Mouse (Mus musculus): ENCODE measurements at regions not wholly inside any gene's neighbourhood (a gene's known extent, or its start where the extent isn't known, plus 50 kb on each side); places are given as distances from the start of the nearest gene placed in this dataset.

DNA sequence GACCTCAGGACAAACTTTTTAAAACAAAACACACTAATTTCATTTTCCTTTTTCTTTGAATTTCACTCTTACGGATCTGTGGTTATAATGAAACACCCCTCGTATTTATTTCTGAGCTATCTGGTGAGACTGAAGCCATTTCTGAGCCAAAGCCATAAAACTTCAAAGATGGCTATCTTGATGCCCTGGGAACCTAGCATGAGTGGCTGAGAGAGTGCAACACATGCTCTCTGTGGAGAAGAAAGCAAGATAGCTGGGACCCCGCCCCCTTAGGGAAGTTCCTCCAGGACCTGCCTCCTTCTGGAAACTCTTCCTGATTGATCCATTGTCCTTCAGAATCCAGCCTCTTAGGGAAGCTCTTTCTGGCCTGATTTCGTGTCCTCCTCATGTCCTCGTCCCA, 57.6 kb upstream of the Myb start:
- DNase-seq (ENCODE audit: low read depth, low spot score) = peak; percentile 14

DNA sequence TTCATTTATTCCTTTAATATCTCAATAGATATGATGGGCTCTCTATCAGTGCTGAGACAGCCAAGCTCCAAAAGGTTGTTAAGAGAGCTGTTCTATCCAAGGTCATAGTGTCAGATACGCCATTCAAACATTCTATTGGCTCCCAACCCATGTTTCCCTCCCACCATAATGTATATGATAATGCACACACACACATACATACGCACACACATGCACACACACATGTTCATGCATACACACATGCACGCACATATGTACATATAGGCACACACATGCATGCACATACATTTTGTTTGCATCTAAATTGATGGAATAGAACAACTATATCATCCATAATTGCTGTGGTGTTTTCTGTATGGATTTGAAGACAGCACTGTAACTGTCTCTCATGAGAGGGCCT, 60.0 kb upstream of the Myb start:
- DNase-seq (ENCODE audit: low read depth, low spot score) = no peak

DNA sequence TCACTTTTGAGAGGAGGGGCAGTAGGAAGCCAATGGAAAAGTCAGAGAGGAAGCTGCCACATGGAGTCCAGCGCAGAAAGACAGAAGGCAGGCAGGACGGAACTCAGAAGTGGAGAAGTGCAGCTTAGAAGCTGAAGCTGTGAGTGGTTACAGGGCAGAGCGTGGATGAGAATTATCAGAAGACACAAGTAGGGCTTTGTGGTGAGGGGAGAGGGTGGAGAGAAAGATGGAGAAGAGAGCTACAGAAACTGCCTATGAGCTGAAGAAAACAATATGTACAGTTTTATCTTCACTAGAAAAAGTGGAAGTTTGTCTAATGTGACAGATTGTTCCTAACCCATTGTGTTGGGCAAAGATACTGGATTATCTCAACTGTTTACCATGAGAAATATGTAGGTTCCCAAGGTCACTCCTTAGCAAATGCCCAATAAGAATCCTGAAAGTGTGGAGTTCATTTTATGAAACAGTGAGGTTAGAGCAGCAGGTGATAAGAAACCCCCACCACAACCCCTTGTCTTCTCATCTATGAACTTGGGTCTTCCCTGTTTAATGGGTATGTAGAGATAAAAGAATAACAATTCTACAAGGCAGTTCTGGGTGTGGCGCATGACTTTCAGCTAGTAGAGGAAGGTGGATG, 60.6 kb upstream of the Myb start:
- no peak for DNase-seq (ENCODE audit: low read depth, low spot score)

DNA sequence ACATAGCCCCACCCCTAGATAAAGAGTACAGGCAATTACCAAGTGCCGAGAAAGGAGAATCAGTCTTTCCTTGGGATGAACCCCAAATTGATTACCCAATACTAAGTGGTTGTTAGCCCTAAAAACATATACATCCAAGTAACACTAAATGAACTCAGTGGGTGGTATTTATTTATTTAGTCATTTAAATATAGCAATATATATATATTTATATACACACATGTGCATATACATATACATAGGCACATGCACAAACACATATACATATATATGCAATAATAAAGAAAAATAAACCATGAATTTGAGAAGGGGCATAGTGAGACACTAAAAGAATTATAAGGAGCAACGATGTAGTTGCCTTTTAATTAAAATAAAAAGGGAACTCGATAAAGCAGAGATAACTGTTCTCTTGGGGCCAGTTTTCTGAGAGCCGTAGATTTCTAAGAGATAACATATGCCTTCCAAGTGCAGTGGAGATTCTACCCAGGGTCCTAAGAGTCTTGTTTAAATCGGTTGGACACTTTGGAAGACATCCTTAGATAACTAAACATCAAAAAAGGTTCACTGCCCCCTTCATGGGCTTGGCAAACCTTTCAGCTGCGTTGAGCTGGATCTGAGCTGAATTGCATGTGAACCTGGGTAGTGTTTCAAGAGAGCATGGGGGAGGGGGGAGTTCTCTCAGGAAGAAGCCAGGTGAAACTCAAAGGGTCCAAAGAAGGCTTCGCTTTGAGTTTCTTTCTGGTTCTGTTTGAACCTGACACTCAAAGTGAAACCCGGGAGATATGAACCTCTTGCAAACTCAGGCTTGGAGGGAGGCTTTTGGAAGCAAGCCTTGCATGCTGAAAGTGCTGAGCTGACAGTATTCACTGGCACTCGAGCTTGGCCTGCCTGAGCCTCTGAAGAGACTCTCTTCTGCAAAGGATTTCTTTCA, 61.6 kb upstream of the Myb start:
- no peak for DNase-seq (ENCODE audit: low read depth, low spot score)

DNA sequence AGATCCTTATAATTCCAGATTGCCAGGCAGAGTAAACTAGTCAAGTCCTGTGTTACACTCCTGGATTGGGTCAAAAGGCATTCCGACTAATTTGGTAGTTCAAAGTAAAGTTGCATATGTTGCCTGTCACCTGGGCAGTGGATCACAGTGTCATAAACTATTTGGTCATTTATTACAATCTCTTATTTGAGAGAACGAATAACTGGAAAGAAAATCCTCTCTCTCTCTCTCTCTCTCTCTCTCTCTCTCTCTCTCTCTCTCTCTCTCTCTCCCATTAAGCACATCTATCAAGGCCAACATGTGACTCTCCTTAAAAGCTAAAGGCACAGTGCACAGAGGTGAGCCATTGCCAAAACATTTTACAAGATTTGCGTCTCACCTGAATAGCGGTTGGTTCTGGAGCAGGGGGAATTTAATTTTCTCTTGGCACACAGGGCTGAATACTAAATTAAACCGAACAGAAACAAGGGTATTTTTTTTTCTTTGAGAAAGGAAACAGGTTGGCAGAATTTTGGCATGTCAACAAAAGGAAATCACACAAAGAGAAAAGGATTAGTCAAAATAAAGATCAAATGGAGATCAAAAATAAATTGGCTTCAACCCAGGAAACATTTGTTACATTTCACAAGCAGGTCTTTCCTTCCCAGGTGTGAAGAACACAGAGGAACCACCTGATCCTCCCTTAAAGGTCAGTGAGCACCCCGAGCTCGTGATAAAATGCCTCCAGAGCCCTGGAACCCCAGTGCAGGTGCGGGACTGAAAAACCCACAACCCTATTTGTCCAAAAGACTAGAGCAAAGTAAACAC, 62.5 kb upstream of the Myb start:
- no peak for DNase-seq (ENCODE audit: low read depth, low spot score)

DNA sequence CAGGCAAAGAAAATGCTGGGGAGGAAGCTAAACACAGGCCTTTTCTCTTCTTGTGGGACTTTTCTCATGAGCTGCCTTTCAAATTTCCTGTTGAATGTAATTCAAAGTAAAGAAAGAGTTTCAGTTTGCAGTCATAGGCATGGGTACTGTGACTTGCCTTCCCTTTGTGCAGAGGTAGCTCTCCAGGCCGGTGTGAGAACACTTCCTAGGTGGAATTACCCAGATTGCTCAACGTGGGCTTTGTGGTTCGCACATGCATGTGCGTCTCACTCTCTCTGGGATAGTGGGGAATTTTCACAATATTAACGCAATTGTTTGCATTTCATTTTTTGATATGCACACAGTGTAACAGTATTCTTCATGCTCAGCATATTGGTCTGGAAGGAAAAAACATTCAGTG, 63.4 kb upstream of the Myb start:
- no peak for DNase-seq (ENCODE audit: low read depth, low spot score)

DNA sequence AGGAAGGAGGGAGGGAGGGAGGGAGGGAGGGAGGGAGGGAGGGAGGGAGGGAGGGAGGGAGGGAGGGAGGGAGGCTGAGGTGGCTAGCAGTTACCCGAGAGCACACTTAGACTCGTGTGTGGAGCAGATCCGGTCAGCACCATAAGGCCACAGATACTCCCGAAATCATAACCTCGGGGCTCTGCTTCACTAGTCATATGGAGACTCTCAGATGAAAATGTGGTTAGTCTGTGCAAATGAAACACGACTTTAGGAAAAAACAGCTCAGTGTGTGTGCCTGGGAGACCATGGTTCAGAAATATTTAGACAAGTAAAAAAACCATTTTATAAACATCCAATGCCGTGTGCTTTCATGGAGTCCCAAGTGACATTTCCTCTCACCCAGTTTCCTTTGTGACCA, 65.4 kb upstream of the Myb start:
- no peak for DNase-seq (ENCODE audit: low read depth, low spot score)

DNA sequence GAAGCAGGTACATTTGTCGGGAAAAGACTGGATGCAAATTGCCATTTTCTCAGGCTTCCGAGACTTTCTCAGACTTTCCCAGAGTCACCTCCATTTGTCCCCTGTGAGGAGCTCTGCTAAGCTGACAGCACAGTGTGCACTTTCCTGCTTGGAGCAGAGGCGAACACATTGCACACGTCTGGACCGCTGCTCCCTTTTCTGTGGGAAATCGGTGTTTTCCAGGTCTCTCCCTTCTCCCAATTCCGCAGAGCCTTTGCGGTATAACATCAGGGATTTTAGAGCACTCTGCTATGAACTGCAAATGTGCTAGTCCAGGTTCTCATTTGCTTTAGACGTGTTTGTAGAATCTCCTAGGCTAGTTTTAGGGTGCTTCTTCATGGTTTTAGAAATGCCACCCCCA, 67.0 kb upstream of the Myb start:
- no peak for DNase-seq (ENCODE audit: low read depth, low spot score)

DNA sequence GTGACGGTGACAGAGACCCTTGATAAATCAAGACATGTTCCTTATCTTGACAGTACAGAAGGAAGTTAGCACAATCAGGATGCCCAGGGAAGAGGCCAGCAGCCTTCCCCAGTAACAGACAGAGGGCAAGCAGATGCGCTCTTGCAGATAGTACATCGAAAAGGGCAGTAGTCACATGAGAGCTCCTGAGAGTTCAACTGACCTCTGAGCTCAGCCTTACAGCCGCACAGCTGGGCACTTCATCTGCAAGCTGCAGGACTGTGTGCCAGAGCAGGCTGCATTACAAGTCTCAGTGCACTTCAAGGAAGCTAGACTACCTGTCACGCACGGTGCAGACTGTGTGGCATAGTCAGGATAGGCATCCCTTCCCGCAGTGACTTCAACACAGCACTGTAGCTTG, 67.2 kb upstream of the Hbs1l start:
- DNase-seq (ENCODE audit: low read depth, low spot score) = no peak

DNA sequence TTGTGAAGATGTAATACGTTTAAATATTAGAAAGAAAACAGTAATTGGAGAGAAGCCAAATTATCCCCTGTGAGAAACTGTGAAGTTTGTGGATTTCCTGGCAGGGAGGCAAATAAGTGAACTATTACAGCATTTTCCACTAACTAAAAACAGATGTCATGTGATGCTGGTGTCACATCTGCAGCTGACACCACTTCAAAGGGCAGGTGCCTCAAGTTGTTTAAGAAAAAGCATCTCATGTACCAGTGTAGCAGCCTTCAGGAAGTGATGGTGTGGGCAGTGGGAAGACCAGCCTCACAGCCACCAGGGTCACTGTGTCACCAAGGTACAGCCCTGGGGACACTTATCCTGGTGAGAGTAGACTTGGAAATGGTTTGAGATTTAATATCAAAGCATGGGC, 60.6 kb upstream of the Hbs1l start:
- DNase-seq (ENCODE audit: low read depth, low spot score) = no peak

DNA sequence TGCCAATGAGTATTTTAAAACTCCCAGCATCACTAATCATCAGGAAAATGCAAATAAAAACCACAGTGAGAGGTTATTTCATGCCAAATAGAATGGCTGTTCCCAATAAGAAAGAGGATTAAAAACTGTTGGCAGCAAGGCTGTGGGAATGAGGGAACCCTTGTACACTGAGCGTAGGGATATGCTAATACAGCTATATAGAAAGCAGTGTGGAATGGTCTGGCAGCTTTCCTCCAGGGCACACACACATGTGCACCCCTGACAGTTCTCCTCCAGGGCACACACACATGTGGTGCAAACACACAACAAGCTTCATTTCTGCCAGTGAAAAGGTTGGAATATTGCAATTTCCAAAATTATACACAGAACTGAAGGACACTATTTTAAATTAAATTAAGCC, 58.8 kb upstream of the Hbs1l start:
- no peak for DNase-seq (ENCODE audit: low read depth, low spot score)

DNA sequence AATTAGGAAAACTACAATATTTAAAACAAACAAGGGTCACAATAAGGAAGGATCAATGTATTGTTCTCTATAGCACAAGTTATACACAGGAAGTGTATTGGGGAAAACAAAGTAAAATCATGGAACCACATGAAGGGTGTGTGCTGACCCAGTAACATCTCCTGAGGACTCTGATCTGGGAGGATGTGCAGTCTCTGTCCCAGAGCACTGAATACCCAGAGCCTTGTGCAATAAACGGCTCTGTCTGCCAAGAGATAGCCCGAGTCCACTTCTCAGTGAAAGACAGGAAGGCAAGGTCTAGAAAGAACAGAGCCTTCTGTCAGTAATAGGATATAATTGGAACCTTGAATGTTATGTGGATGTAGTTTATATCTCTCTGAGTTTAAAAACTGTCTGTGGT, 56.3 kb upstream of the Hbs1l start:
- DNase-seq (ENCODE audit: low read depth, low spot score) = no peak

DNA sequence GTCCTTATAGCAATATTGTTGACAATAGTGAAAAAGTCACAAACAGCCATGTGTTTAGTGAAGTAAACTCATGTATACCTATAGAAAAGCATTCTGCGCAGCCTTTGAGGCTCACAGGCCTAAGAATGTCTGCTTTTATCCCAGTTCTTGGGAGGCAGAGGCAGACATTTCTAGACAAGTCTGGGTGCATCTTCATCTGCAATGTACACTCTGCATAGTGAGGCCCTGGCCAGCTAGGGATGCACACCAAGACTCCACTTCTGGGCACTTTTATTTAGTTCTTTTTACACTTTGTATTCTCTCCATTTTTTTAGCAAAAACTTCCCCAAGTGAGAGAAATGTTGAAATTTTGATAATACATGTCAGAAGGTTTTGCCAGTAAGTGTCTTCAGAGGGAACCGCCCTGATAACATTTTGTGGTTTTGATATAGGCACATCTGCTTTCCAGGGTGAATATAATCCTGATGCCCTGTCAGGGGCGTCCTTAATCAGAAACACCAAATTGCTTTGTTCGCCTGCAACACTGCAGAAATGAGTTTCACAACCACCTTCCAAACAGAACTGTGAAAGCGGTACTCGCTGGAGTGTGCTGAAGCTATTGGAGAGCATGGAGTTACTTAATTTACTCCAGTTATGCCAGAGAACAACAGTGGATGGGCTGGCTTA, 54.1 kb upstream of the Hbs1l start:
- no peak for DNase-seq (ENCODE audit: low read depth, low spot score)

DNA sequence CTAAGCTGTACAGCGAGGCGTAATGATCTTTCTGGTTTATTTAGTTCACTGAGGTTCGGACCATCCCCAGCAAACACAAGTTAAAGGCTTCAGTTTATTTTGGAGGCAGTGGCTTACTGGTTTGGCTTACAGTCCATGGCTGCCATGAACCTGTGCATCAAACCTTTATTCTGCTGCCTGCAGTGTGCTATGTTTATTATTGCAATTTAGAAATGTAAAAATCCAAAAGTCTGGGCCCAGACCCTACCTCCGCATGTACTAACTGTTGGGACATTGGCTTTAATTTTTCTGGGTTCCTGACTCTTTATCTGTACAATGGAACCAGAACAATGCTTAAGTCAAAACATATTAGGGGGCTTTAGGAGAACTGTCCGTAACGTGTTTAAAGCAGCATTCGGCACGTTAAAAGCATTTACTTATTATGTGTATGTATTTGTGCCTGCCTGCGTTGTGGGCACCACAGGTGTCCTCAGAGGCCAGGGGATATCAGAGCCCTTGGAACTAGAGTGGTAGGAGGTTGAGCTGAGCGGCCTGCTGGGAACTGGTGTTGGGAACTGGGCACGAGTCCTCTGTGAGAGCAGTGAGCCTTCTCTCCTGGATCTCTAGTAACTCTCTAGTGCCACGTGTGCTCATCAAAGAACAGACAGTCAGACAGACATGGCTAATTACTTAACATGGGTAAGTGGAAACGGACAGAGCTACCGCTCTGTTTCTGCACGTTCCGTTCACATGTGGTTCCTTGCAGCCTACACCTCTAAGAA, 53.1 kb upstream of the Hbs1l start:
- no peak for DNase-seq (ENCODE audit: low read depth, low spot score)

DNA sequence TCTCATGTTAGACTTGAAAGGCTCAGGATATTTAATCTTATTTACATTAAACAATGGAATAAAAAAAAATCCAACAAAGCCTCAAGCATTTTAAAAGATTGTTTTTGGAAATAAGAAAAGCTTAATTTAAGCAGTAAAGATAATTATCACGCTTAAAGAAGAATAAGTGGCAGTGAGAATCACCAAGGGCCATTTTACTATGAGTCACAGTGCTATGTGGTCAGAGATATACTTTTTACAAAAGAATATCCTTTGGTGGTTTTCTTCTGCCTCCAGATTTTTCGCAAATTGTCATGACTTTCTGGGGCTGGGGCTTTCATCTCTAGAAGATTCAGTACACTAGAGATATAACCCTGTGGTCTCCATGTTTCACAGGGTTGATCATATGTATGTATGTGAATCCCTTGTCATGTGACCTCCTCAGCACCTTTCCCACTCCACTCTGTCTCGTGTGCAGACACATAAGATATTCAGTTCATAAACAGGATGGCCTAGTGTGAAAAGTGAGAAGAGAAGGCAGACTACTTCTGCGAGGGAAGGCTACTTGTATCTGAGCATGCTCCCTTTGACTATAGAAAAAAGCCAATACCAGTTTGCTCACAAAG, 50.8 kb upstream of the Hbs1l start:
- DNase-seq (ENCODE audit: low read depth, low spot score) = no peak

DNA sequence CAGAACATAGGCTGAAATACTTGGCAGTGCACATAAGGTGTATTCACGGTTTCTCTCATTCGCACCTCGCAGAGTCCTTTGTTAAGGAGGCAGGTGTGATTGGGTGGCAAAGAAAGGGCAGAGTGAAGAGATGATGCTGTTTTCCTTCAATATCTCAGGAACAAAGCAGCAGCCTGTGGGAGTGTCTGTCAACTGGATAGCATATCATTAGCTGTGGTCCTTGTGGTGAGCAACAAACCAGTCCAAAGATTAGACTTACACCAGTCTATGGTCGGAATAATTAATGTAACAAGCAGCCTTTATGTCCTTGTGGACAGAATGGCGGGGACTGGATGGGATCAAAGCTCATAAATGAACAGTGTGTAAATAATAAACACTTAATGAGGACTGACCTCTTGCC, 50.2 kb upstream of the Hbs1l start:
- DNase-seq (ENCODE audit: low read depth, low spot score) = no peak

Data from ZHBTc4 (cell line).